Mouse (Mus musculus): ENCODE data around the gene Alox15.

GRCm38 (mm10) chr11:70372849-70373557 is 21.2 kb upstream of the Alox15 start:
- TF ChIP-seq CTCF (IDR thresholded peaks at IDR 0.05; ENCODE audit: low read depth, low read length) (no peak), GATA1 (IDR thresholded peaks at IDR 0.05; ENCODE audit: borderline replicate concordance, low read length) (no peak)

Measured in G1E (cell line).